Mouse (Mus musculus) heart, embryonic 15.5 days (tissue): ENCODE measurements around the gene Pias3. TPM values are rescaled to one million over a fixed set of nuclear protein-coding genes. Genes with fewer than 3 reads are reported as not detected.
A peak's percentile ranks its signal among the peaks of the same experiment; 100 is the strongest.
"Not testable (repeated sequence)": the region's sequence is repeated elsewhere in the genome, so short reads cannot be mapped to it uniquely, and the experiment has no call there.

Source experiments
- ATAC-seq: fragments of 200-750 bp; cut with Nextera tagmentation; replicated peaks from 2 replicates; pipeline ENCODE4 v1.8.0; 2017; ENCODE audit warnings: low read depth, moderate TSS enrichment; ENCODE audit not compliant: insufficient number of reproducible peaks, insufficient read depth, low FRiP score
- H3K27ac ChIP-seq: fragments of 300-500 bp; sonication (generic); 2 replicates; pipeline ENCODE4 v1.5.1; 2015; ENCODE audit warnings: mild to moderate bottlenecking, inconsistent platforms
- H3K27me3 ChIP-seq: fragments of 300-500 bp; sonication (generic); 2 replicates; pipeline ENCODE4 v1.6.1; 2015; ENCODE audit warnings: inconsistent platforms
- H3K36me3 ChIP-seq: fragments of 300-500 bp; sonication (generic); 2 replicates; pipeline ENCODE4 v1.6.1; 2015; ENCODE audit warnings: mild to moderate bottlenecking, inconsistent platforms
- H3K4me1 ChIP-seq: fragments of 300-500 bp; sonication (generic); replicated peaks from 2 replicates; pipeline ENCODE4 v1.6.1; 2015; ENCODE audit warnings: inconsistent platforms
- H3K4me2 ChIP-seq: fragments of 300-500 bp; sonication (generic); 2 replicates; pipeline ENCODE4 v1.6.1; 2015; ENCODE audit warnings: inconsistent platforms, mild to moderate bottlenecking, moderate library complexity
- H3K4me3 ChIP-seq: fragments of 300-500 bp; sonication (generic); 2 replicates; pipeline ENCODE4 v1.5.1; 2015; ENCODE audit warnings: mild to moderate bottlenecking, inconsistent platforms
- H3K9ac ChIP-seq: fragments of 300-500 bp; sonication (generic); 2 replicates; pipeline ENCODE4 v1.6.1; 2015; ENCODE audit warnings: mild to moderate bottlenecking, inconsistent platforms
- H3K9me3 ChIP-seq: fragments of 300-500 bp; sonication (generic); replicated peaks from 2 replicates; pipeline ENCODE4 v1.6.1; 2016; ENCODE audit warnings: inconsistent platforms
- WGBS: fragments of 180-500 bp; shearing (Covaris S2); methylation state at CpG from one replicate; pipeline ENCODE4 v1.1.7; 2015; ENCODE audit warnings: mixed read lengths; 5-methylcytosine and 5-hydroxymethylcytosine counted together
- polyA plus RNA-seq: library from polyadenylated mRNA; unstranded; fragments of >200 nt; fragmentation: Nextera tagmentation; extraction: Ambion mirVana; gene quantifications from 2 replicates; pipeline ENCODE4 v1.2.1, GENCODE M21; 2015

The Pias3 gene
- polyA plus RNA-seq, 1 experiment from 2014 or later = 33.2 TPM

DNA sequence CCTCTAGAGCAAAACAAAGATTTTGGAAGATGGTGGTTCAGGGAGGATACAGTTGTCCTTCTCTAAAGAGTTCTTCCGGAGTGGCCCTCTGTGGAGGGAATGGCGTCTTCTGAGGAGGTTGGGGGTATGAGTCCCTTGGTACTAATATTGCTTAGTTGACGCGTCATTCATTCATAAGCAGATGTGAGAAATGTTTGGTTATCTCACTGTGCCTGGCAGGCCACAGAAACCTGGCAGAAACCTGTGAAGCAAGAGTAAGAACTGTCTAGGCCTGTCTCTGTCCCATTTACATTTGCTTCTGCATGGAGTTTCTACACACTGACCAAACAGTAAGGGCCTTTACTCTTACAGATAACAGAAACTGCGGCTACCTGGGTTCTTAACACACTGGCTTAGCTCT lies 24.7 kb upstream of the Pias3 start:
- no peak for ATAC-seq
- no peak overlapping the region for H3K4me3 ChIP-seq
- H3K9me3 ChIP-seq = no peaks in the 10 kb centered on the region
- no peaks in the 10 kb centered on the region for H3K36me3 ChIP-seq
- H3K4me2 ChIP-seq = no peak overlapping the region
- peaks cover 6% of the 10 kb centered on the region for H3K4me1 ChIP-seq
- H3K27ac ChIP-seq = no peak overlapping the region
- no peak overlapping the region for H3K9ac ChIP-seq
- no peaks in the 10 kb centered on the region for H3K27me3 ChIP-seq
- 91% methylated on average over 5 of the region's 5 CpGs for WGBS

DNA sequence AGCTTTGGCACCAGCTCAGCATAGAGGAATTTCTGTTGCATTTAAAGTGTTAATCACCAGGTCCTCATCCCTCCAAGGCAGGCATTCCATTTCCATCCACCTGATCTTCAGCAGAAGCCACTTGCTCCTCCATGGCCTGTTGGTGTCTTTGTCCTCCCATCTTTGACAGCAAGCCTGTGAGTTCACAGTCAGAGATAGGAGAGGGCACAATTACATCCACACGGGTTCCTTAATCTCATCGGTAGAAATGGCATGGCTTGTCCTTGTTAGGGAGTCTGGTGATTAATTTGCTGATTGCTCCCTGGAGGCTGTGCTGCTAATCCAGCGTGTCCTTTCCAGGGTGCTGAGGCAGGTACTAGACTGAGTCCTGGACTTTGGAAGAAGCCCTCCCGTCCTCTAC lies 22.7 kb upstream of the Pias3 start:
- 66% methylated on average over 4 of the region's 4 CpGs for WGBS
- ATAC-seq = no peak
- no peaks in the 10 kb centered on the region for H3K9me3 ChIP-seq

DNA sequence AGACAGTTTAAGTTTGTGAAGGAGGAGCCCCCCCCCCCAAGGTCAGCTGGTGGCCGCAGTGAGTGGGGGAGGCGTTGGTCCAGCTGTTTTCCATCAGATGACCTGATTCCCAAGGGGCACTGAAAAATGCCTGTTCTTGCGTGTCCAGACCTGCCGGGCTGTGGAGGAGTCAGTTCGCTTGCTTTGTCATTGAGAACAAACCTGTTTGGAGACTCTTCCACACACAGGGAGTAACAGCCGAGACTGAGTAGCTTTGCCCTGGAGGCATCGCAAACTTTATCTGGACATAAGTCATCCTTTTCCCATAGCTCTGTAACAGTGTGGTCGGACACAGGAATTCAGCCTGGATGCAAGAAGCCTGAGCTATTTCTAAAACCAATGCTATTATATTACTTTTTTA lies 21.7 kb upstream of the Pias3 start:
- H3K27me3 ChIP-seq = peaks cover 8% of the 10 kb centered on the region
- WGBS = 61% methylated on average over 8 of the region's 8 CpGs
- H3K4me2 ChIP-seq = no peak overlapping the region
- H3K9ac ChIP-seq = no peak overlapping the region
- no peak overlapping the region for H3K4me3 ChIP-seq
- no peaks in the 10 kb centered on the region for H3K9me3 ChIP-seq
- no peak for ATAC-seq
- H3K27ac ChIP-seq = no peak overlapping the region
- peaks cover 6% of the 10 kb centered on the region for H3K4me1 ChIP-seq
- H3K36me3 ChIP-seq = no peaks in the 10 kb centered on the region

More for the DNA sequence above, 22.7 kb upstream of the Pias3 start:
- Histone ChIP-seq H3K4me2 (no peak overlapping the region), H3K4me3 (no peak overlapping the region), H3K36me3 (no peaks in the 10 kb centered on the region), H3K27ac (no peak overlapping the region), H3K27me3 (peaks cover 1% of the 10 kb centered on the region; the same call in 1 of the 2 replicates), H3K9ac (no peak overlapping the region), H3K4me1 (peaks cover 6% of the 10 kb centered on the region)

DNA sequence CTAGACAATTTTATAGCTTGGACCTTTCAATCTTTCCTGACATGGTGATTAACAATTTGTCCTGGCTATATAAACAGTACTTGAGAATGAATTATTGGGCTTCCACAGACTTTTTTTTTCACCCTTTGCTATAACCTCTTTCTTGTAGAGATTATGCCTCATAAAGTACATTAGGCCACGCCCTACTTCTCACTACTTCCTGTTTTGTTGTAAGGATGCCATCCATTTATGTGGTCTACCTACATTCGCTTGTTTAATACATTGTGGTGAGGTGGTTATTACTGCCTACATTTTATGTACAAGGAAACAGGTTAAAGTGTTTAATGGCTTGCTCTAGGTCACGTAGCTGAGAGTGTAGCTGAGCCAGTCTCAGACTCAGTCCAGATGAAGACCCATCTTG lies 21.0 kb upstream of the Pias3 start:
- Histone ChIP-seq H3K27ac (no peak overlapping the region), H3K9me3 (no peaks in the 10 kb centered on the region), H3K4me1 (peaks cover 5% of the 10 kb centered on the region), H3K9ac (no peak overlapping the region), H3K4me3 (no peak overlapping the region), H3K36me3 (no peaks in the 10 kb centered on the region), H3K4me2 (no peak overlapping the region), H3K27me3 (peaks cover 14% of the 10 kb centered on the region)
- WGBS = 76% methylated on average over 3 of the region's 3 CpGs
- ATAC-seq = no peak

DNA sequence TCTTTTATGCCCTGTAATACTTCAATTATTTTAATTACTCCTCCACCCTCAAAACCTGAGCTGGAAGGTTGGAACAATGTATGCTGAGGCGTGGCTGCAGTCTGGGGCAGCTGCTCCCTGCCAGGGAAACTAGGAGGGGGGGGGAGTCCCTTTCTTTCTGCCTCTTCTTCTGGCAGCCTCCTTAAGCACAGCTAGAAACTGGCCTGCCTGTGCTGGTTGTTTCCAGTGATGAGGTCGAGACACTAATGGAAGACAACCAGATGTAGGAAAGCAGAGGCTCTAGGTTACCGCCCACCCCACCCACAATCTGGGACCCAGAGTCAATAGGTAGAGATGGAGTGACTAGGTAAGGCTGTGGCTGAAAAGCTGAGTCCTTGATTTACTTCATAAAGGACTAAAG lies 20.5 kb upstream of the Pias3 start:
- ATAC-seq = no peak
- H3K9me3 ChIP-seq = no peaks in the 10 kb centered on the region
- WGBS = 62% methylated on average over 3 of the region's 3 CpGs
- H3K27ac ChIP-seq = no peak overlapping the region
- H3K27me3 ChIP-seq = peaks cover 19% of the 10 kb centered on the region
- H3K9ac ChIP-seq = no peak overlapping the region
- no peak overlapping the region for H3K4me3 ChIP-seq
- H3K4me1 ChIP-seq = peaks cover under 1% of the 10 kb centered on the region
- no peaks in the 10 kb centered on the region for H3K36me3 ChIP-seq
- no peak overlapping the region for H3K4me2 ChIP-seq

DNA sequence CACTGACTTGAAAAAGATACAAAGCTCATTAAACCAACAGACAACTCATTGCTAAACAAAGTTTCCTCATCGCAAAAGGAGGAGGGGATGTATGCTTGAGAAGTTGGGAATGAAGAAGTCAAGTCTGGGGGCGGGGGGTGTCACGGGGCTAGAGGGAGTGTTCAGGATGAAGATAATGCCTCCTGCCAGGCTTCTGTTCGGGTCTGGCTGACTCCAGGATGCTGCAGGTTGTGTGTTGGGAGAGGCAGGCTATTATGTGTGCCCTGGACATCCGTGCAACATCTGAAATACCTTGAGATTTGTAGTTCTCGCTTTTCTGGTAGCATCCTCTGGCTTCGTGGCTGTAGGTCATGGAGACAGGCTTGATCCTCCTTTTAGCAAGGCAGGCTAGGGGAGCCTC lies 17.7 kb upstream of the Pias3 start:
- no peak for ATAC-seq
- H3K9me3 ChIP-seq = no peaks in the 10 kb centered on the region
- peaks cover 34% of the 10 kb centered on the region for H3K27me3 ChIP-seq
- H3K4me2 ChIP-seq = no peak overlapping the region
- WGBS = 64% methylated on average over 7 of the region's 7 CpGs
- H3K4me3 ChIP-seq = no peak overlapping the region
- no peak overlapping the region for H3K9ac ChIP-seq
- H3K27ac ChIP-seq = no peak overlapping the region
- no peaks in the 10 kb centered on the region for H3K36me3 ChIP-seq
- H3K4me1 ChIP-seq = no peaks in the 10 kb centered on the region

DNA sequence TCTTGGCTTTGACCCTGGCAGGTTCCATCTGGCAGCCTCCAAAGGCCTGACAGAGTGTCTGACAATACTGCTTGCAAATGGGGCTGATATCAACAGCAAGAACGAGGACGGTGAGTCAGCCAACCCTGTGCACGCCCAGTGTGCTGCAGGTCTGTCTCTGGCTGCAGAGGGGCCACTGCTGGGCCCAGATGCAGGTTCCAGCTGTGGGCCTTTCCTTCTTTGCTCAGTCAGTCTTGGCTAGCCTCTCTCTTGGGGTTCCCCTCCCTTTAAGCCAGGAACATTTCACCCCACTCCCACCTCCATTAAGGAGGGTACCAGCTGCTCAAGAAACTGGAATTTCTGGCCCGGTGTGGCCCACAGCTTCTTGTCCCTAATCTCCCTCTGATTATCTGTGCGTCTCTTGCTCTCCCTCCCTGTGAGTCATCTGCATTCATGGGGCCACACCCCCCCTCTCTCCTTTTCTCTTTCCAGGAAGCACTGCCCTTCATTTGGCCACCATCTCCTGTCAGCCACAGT lies 17.0 kb upstream of the Pias3 start:
- ATAC-seq = no peak
- H3K27ac ChIP-seq = no peak overlapping the region
- H3K4me2 ChIP-seq = no peak overlapping the region
- H3K27me3 ChIP-seq = peaks cover 41% of the 10 kb centered on the region
- H3K4me3 ChIP-seq = no peak overlapping the region
- no peak overlapping the region for H3K9ac ChIP-seq
- H3K4me1 ChIP-seq = no peaks in the 10 kb centered on the region
- 22% methylated on average over 5 of the region's 5 CpGs for WGBS
- H3K9me3 ChIP-seq = no peaks in the 10 kb centered on the region
- no peaks in the 10 kb centered on the region for H3K36me3 ChIP-seq

DNA sequence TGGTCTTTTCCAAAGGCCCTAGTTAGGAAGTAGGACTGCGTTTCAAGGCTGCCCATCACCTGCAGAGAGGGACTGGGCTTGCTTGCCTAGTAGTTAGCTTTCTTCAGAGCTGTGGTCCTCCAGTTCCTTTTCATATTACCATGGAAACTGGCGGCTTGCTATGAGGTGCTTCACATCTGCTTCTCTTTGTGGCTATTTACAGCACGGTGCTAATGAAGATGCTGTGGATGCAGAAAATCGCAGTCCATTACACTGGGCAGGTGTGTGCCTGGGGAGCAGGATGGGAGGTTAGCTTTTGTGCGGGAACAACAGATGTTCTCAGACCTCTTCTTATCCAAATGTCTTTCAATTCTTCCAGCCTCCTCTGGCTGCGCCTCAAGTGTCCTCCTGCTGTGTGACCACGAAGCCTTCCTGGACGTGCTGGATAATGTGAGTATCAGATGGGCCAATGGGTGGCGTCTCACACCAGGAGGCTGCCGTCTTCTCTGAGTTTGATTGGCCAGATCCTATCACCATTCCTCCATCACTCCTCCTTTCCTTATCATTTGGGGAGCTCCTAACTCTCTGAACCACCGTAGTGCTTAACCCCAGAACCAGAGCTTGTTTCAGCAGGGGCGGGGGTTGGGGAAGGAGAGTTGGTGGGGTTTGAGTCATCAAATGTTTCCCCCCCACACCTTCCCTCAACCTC lies 15.8 kb upstream of the Pias3 start:
- no peaks in the 10 kb centered on the region for H3K36me3 ChIP-seq
- H3K27me3 ChIP-seq = peaks cover 47% of the 10 kb centered on the region
- peaks cover 8% of the 10 kb centered on the region for H3K4me1 ChIP-seq
- no peak overlapping the region for H3K9ac ChIP-seq
- H3K9me3 ChIP-seq = no peaks in the 10 kb centered on the region
- H3K27ac ChIP-seq = no peak overlapping the region
- H3K4me2 ChIP-seq = no peak overlapping the region
- 24% methylated on average over 12 of the region's 12 CpGs for WGBS
- H3K4me3 ChIP-seq = no peak overlapping the region
- ATAC-seq = no peak

DNA sequence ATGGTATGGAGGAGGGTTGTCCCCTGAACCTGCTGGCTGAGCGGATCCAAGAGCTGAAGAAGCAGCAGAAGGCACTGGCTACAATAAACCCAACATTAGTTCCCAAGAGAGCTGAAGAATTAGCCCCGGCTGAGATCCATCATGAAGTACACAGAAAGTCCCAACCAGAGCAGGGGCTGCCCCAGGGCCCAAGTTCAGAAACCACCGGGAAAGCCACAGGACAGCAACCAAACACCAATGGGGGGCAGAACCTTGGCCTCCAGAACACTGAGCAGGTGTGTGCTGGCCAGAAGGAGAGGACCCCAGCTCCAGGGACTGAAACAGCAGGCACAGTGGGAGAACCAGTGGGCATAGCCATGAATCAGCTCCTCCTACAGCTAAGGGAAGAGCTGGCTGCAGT lies 12.7 kb upstream of the Pias3 start:
- no peak overlapping the region for H3K4me3 ChIP-seq
- WGBS = 82% methylated on average over 3 of the region's 3 CpGs
- H3K9ac ChIP-seq = no peak overlapping the region
- H3K4me1 ChIP-seq = peaks cover 8% of the 10 kb centered on the region
- peaks cover 51% of the 10 kb centered on the region for H3K27me3 ChIP-seq
- H3K4me2 ChIP-seq = no peak overlapping the region
- no peak for ATAC-seq
- H3K9me3 ChIP-seq = no peaks in the 10 kb centered on the region
- H3K27ac ChIP-seq = no peak overlapping the region
- no peaks in the 10 kb centered on the region for H3K36me3 ChIP-seq

DNA sequence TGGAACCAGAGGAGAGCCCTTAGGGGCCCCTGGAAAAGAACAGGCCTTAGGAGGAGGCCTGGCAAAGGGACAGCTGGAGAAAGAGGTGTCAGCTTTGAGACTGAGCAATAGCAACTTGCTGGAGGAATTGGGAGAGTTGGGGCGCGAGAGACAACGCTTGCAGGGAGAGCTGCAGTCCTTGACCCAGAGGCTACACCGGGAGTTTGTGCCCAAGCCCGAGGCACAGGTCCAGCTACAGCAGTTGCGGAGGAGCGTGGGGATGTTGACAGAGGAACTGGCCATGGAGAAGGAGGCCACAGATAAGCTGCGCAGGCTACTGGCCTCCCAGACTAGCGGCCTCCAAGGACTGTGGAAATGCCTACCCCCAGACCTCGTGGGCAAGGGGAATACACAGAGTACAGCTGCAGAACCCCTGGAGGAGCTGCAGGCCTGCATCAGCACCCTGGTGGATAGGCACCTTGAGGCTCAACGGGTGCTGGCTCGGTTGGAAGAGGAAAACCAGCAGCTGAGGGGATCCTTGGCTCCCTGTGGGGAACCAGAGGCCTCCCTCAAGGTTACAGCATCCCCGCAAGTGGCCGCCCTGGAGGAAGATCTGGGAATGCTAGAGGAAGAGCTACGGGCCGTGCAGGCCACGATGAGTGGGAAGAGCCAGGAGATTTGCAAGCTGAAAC lies 11.9 kb upstream of the Pias3 start:
- peaks cover 8% of the 10 kb centered on the region for H3K4me1 ChIP-seq
- no peak for ATAC-seq
- no peaks in the 10 kb centered on the region for H3K9me3 ChIP-seq
- peaks cover 46% of the 10 kb centered on the region for H3K27me3 ChIP-seq
- H3K27ac ChIP-seq = no peak overlapping the region
- H3K4me3 ChIP-seq = peak overlapping the region; percentile 38
- peak overlapping the region; percentile 60 for H3K4me2 ChIP-seq
- H3K9ac ChIP-seq = 0 out of 2 replicates have a peak overlapping the region, but pooled peaks have one; percentile 20
- WGBS = 39% methylated on average over 17 of the region's 17 CpGs
- H3K36me3 ChIP-seq = no peaks in the 10 kb centered on the region

DNA sequence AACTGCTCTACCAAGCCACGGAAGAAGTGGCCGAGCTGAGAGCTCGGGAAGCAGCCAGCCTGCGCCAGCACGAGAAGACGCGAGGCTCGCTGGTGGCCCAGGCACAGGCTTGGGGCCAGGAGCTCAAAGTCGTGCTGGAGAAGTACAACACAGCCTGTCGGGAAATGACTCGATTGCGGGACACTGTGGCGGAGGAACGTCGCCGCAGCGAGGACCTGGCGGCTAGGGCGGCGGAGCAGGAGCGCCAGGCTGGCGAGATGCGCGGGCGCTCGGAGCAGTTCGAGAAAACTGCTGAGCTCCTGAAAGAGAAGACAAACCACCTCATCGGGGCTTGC lies 11.4 kb upstream of the Pias3 start:
- H3K27me3 ChIP-seq = peaks cover 42% of the 10 kb centered on the region

DNA sequence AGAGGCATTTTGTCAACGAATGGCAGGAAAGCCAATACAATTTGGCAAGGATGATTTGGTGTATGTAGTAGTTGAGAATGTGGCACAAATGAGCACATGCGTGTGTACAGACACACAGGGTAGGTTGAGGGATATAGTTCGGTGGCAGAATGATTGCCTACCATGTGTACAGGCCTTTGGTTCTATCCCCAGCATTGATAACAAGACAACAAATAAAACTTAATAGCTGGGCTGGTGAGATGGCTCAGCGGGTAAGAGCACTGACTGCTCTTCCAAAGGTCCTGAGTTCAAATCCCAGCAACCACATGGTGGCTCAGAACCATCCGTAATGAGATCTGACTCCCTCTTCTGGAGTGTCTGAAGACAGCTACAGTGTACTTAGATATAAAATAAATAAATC lies 10.1 kb upstream of the Pias3 start:
- not testable (repeated sequence) for H3K9ac ChIP-seq, H3K4me3 ChIP-seq, H3K4me2 ChIP-seq, H3K36me3 ChIP-seq, H3K4me1 ChIP-seq, ATAC-seq, H3K27ac ChIP-seq, H3K9me3 ChIP-seq
- WGBS = 92% methylated on average over 5 of the region's 5 CpGs
- H3K27me3 ChIP-seq = peaks cover 30% of the 10 kb centered on the region

More for the DNA sequence above, 11.4 kb upstream of the Pias3 start:
- H3K4me2 ChIP-seq = peak overlapping the region; percentile 60
- no peak overlapping the region for H3K27ac ChIP-seq
- H3K36me3 ChIP-seq = no peaks in the 10 kb centered on the region
- 15% methylated on average over 28 of the region's 28 CpGs for WGBS
- no peak for ATAC-seq
- H3K9ac ChIP-seq = 0 out of 2 replicates have a peak overlapping the region, but pooled peaks have one; percentile 20
- H3K4me1 ChIP-seq = peaks cover 8% of the 10 kb centered on the region
- peak overlapping the region; percentile 38 for H3K4me3 ChIP-seq
- no peaks in the 10 kb centered on the region for H3K9me3 ChIP-seq
